Mouse (Mus musculus): ENCODE measurements around the gene Ager. TPM values are rescaled to one million over a fixed set of nuclear protein-coding genes. Genes with fewer than 3 reads are reported as not detected.

Gene Ager
- total RNA-seq, 1 experiment from 2014 or later = 2.4 TPM

DNA sequence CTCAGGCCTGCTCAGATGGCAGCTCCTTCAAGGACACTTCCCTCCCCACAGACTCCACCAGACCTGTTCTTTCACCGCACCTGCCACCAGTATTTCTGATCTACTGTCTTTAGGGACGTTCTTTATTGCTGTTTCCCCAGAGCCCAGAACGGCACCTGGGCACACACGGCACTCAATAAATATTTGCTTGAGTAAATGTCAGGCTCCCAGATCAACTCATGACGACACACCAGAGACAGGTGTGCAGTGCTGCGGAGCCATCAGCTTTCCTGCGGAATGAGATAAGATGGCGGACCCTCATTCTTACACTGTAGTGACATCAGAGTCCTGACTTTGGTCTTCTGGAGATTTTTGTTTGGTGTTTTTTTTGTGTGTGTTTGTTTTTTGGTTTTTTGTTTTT, 23.3 kb downstream of the Ager start:
- ATAC-seq (replicated peaks in 1 of 2; ENCODE audit: insufficient read depth in 1 of 2, low FRiP score in 2 of 2, low TSS enrichment in 1 of 2, low read depth in 1 of 2, poor library complexity in 2 of 2, severe bottlenecking in 2 of 2) = no peak

DNA sequence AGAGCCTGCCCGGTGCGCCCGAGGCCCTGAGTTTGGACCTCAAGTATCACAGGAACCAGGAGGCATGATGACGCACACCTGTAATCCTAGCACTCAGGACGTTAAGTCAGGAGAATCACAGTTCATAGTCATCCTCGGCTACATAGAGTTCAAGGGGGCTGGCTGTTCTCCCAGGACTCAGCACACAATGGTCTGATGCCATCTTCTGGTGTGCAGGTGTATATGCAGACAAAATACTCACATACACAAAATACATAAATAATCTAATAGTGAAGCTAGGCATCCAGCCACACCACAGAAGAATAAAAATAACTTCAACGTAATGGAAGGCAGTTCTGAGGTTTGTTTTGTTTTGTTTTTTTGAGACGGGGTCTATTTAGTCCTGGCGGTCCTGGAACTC, 25.5 kb downstream of the Ager start:
- ATAC-seq (replicated peaks in 1 of 2; ENCODE audit: insufficient read depth in 1 of 2, low FRiP score in 2 of 2, low TSS enrichment in 1 of 2, low read depth in 1 of 2, poor library complexity in 2 of 2, severe bottlenecking in 2 of 2) = no peak

- ATAC-seq (replicated peaks in 1 of 2; ENCODE audit: insufficient read depth in 1 of 2, low FRiP score in 2 of 2, low TSS enrichment in 1 of 2, low read depth in 1 of 2, poor library complexity in 2 of 2, severe bottlenecking in 2 of 2) = no peak
These were observed 27.3 kb downstream of the Ager start for GRCm38 (mm10) chr17:34624981-34625380.

GRCm38 (mm10) chr17:34626062-34626772, 28.6 kb downstream of the Ager start:
- no peak for ATAC-seq (replicated peaks in 1 of 2; ENCODE audit: insufficient read depth in 1 of 2, low FRiP score in 2 of 2, low TSS enrichment in 1 of 2, low read depth in 1 of 2, poor library complexity in 2 of 2, severe bottlenecking in 2 of 2)

DNA sequence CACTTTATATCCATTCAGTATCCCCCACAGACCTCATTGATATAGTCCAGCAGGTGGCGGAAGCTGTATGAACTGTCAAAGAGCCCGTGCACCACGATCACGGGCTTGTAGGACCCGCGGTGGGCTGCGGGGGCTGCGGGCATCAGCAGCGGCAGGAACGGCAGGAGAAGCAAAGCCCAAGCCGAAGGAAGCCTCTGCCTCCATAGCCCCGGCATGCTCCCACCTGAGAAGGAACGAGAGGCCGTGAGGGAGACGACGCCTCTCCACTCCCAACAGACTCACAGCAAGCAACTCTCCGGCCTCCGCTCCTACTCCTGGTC, 29.1 kb downstream of the Ager start:
- ATAC-seq (replicated peaks in 1 of 2; ENCODE audit: insufficient read depth in 1 of 2, low FRiP score in 2 of 2, low TSS enrichment in 1 of 2, low read depth in 1 of 2, poor library complexity in 2 of 2, severe bottlenecking in 2 of 2) = peak; percentile 18 to 22; a peak in 3 of 4 replicates

DNA sequence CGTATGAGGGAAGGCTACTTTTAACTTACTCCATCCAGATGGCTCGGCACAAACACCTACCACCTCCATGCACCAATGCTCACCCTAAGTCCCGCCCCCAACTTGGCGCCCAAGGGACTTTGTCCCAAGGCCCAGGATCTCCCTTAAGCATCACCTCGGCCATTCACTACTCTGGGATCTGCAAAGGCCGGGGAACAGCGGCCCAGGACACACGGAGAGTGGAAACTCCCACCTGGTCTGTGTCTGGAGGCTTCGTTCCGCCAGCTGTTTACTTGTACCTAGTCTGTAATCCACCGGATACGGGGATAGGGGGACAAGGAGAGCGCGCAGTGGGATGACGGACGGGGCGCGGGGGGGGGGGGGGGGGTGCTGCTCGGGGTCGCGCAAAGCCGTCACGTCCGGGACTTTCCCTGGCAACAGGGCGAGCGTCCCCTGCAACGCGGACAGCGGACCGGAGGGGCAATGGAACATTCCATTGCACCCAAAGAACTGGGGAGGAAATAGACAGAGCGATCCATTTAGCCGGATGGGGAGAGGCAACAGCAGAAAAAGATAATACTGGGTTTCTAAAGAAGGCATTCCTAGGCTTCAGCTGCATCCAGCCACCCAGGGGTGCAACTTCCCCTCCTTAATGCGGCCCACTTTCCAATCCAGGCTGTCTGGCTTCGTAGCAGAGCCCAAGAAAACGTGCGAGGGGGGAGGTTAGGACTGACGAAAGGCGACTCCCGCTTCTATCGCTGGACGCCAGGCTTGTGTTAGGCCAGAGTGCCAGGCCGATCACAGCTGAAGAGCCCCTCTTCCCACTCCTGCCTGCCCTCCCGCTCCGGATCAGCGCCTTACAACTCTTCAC, 29.7 kb downstream of the Ager start:
- ATAC-seq (replicated peaks in 1 of 2; ENCODE audit: insufficient read depth in 1 of 2, low FRiP score in 2 of 2, low TSS enrichment in 1 of 2, low read depth in 1 of 2, poor library complexity in 2 of 2, severe bottlenecking in 2 of 2) = peak; percentile 42 to 57

GRCm38 (mm10) chr17:34627943-34628643, 30.4 kb downstream of the Ager start, which contains the start of gene Ppt2:
Gene Ppt2 (minus strand): TSS chr17:34628510.
- 0 out of 4 replicates have a peak, but pooled peaks of 1 of the 2 experiments have one; percentile 2 for ATAC-seq (replicated peaks in 1 of 2; ENCODE audit: insufficient read depth in 1 of 2, low FRiP score in 2 of 2, low TSS enrichment in 1 of 2, low read depth in 1 of 2, poor library complexity in 2 of 2, severe bottlenecking in 2 of 2)

DNA sequence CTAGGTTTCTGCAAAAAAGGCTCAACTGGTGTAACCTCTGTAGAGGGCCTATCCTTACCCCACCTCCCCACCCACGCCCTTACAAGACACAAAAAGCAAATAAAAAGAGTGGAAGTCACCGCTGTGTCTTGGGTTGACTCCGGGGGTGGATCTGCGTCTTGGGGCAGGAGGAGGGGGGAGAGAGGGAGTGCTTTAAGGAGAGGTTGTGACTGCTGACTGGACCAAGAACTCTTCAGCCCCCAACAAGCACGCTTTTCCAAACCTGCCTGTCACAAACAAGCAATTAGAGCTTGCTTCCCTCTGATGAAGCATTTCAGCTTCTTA, 30.9 kb downstream of the Ager start:
- no peak for ATAC-seq (replicated peaks in 1 of 2; ENCODE audit: insufficient read depth in 1 of 2, low FRiP score in 2 of 2, low TSS enrichment in 1 of 2, low read depth in 1 of 2, poor library complexity in 2 of 2, severe bottlenecking in 2 of 2)

GRCm38 (mm10) chr17:34629221-34629751, 31.6 kb downstream of the Ager start, which contains the start of gene Prrt1:
Gene Prrt1 (plus strand): TSS chr17:34629533.
- no peak for ATAC-seq (replicated peaks in 1 of 2; ENCODE audit: insufficient read depth in 1 of 2, low FRiP score in 2 of 2, low TSS enrichment in 1 of 2, low read depth in 1 of 2, poor library complexity in 2 of 2, severe bottlenecking in 2 of 2)

DNA sequence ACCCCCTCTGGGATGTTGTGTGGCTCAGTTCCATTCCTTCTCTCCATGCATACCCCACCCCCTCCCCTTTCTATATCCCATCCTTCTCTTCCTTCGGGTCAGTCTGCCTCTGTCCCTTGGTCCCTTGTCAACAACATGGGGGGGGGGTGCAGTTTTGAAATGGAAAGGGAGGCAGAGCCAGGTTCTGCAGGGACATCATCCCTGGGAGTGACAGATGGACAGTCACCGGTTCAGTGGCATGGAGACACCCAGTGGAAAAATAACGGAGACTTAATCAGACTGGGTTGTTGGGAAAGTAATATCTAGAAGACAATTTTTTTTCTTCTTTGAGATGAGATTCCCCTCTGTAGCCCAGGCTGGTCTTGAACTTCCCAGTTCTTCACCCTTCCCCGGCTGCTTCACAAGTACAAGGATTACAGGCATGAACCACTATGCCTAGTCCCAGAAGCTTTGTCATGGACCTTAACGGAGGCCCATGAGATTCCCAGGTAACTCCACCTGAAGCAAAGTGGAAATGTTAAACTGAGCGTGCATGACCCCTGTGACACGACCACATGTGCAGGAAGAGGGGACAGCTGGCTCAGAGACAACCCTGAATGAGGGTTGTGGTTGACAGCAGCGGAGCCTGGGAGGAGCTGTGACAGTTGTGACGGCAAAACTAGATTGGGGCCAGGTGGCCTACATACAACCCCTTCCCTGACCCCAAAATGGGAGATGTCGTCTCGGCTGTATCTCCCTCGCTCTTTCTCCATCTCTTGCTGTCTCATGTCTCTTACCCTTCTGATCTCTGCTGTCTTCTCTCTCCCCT, 32.3 kb downstream of the Ager start:
- ATAC-seq (replicated peaks in 1 of 2; ENCODE audit: insufficient read depth in 1 of 2, low FRiP score in 2 of 2, low TSS enrichment in 1 of 2, low read depth in 1 of 2, poor library complexity in 2 of 2, severe bottlenecking in 2 of 2) = no peak

GRCm38 (mm10) chr17:34630761-34631301, 33.2 kb downstream of the Ager start:
- no peak for ATAC-seq (replicated peaks in 1 of 2; ENCODE audit: insufficient read depth in 1 of 2, low FRiP score in 2 of 2, low TSS enrichment in 1 of 2, low read depth in 1 of 2, poor library complexity in 2 of 2, severe bottlenecking in 2 of 2)

- no peak for ATAC-seq (replicated peaks in 1 of 2; ENCODE audit: insufficient read depth in 1 of 2, low FRiP score in 2 of 2, low TSS enrichment in 1 of 2, low read depth in 1 of 2, poor library complexity in 2 of 2, severe bottlenecking in 2 of 2)
These were observed 34.0 kb downstream of the Ager start for GRCm38 (mm10) chr17:34631647-34632046.

DNA sequence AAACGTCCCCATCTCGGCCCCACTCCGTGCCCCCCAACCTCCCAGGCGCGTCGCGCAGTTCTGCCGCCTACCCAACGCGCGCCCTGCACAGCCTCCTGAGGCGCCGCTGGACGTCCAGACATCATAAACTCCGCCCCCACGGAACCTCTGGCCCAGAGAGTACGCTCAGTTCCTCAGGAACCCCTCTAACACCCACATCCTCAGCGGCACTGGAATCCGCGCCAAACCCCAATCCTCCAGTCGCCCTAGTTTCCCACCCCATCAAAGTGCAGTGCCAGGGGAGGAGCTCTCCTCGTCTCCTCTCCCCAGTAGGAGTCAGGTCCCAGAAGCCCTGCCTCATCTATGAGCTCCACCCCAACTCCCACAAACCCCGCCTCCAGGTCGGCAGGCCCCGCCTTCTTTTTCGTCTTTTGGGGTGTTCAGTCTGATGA, 34.6 kb downstream of the Ager start:
- ATAC-seq (replicated peaks in 1 of 2; ENCODE audit: insufficient read depth in 1 of 2, low FRiP score in 2 of 2, low TSS enrichment in 1 of 2, low read depth in 1 of 2, poor library complexity in 2 of 2, severe bottlenecking in 2 of 2) = peak; percentile 87

DNA sequence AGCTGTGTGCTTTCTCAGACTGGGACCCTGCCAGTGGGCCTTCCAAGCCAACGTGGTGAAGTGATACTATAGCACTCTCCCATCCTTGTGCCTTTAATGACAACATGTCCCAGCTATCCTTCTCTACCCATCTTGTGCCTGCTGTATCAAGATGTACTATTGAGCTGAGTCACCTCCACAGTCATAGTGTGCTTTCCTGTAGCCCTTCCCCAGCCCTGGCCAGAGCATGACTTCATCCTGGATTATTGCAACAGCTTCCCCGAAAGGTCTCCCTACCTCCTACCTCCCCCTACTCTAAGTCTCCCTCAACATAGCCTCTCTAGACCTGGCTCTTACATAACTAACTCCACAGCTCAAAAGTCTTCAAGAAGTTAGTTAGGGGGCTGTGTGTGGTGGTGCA, 38.0 kb downstream of the Ager start:
- no peak for ATAC-seq (replicated peaks in 1 of 2; ENCODE audit: insufficient read depth in 1 of 2, low FRiP score in 2 of 2, low TSS enrichment in 1 of 2, low read depth in 1 of 2, poor library complexity in 2 of 2, severe bottlenecking in 2 of 2)

GRCm38 (mm10) chr17:34637459-34637858, 39.8 kb downstream of the Ager start:
- no peak for ATAC-seq (replicated peaks in 1 of 2; ENCODE audit: insufficient read depth in 1 of 2, low FRiP score in 2 of 2, low TSS enrichment in 1 of 2, low read depth in 1 of 2, poor library complexity in 2 of 2, severe bottlenecking in 2 of 2)

DNA sequence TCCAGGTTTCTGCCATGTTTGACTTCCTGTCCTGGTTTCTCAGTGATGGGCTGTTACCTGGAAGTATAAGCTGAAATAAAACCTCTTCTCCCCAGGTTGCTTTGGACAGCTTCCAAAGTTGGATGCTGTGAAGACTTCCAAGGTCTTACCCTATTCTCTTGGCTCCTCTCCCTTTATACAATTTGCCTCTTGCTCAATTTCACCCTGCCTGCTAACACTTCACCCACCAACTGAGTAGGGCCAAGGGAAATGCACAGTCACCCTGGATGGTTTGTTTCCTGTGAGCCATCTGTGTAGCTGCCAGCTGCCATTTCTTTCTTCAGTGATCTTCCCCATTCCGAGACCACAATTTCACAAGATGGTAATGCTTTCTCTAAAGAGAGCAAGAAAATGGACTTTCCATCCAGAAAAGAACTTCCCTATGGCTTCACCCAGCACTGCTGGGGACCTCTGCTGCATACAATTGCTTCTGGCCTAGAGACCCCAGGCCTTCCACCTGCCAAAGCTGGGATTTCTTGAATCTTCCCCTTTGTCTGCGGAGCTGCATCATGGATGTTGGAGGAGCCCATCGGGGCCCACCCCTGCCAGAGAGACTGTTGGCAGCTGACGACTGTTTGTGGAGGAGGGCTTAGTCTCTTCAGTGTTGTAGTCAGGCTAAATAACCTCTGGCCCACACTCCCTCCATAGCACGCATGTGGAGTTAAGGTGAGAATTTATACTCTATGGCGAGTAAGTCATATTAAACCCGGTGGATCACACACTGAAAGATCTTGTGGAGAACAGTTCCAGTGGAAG, 42.0 kb downstream of the Ager start:
- ATAC-seq (replicated peaks in 1 of 2; ENCODE audit: insufficient read depth in 1 of 2, low FRiP score in 2 of 2, low TSS enrichment in 1 of 2, low read depth in 1 of 2, poor library complexity in 2 of 2, severe bottlenecking in 2 of 2) = peak; percentile 82 to 90
